Comparison of ENCODE assay signal across 22 mouse cellular contexts in genomic region chrX:11158416-11158815, GRCm38 (mm10).
DNase-seq lines count a peak whose midpoint lies in the region; ATAC-seq lines count a peak whose summit lies in the region.
"Had no signal": no experiment of that assay in that cellular context is flagged by ENCODE, and none has a peak within 500 bp of the region (broad histone marks: within the 10 kb centered on the region; RNA-seq: fewer than 3 reads in every experiment).

No protein-coding gene starts in this region.

- no peaks in the 10 kb centered on the region for H3K36me3 ChIP-seq in forebrain, embryonic 16.5 days (ENCODE audit: control insufficient read depth, insufficient read depth)
- no peaks in the 10 kb centered on the region for H3K36me3 ChIP-seq in forebrain, embryonic 11.5 days (ENCODE audit: control insufficient read depth, insufficient read depth, low read length)
- H3K36me3 ChIP-seq: embryonic facial prominence, embryonic 10.5 days; heart, embryonic 12.5 days; limb, embryonic 15.5 days had no signal

- H3K9ac ChIP-seq in forebrain, embryonic 16.5 days (replicated peaks; ENCODE audit: low read depth, low read length): no peak overlapping the region
- H3K9ac ChIP-seq in forebrain, embryonic 11.5 days (ENCODE audit: low read length): no peak overlapping the region
- H3K9ac ChIP-seq: heart, embryonic 12.5 days; limb, embryonic 15.5 days had no signal

- H3K4me1 ChIP-seq in forebrain, embryonic 16.5 days (replicated peaks; ENCODE audit: control insufficient read depth, insufficient read depth, low read length): no peaks in the 10 kb centered on the region
- H3K4me1 ChIP-seq in forebrain, embryonic 11.5 days (replicated peaks; ENCODE audit: control insufficient read depth, insufficient read depth, low read length): no peaks in the 10 kb centered on the region
- H3K4me1 ChIP-seq: embryonic facial prominence, embryonic 10.5 days; heart, embryonic 12.5 days; limb, embryonic 15.5 days had no signal

- no peak overlapping the region for H3K4me3 ChIP-seq in forebrain, embryonic 16.5 days (replicated peaks; ENCODE audit: low read length)
- H3K4me3 ChIP-seq in forebrain, embryonic 11.5 days (ENCODE audit: low read depth, low read length): no peak overlapping the region
- H3K4me3 ChIP-seq: embryonic facial prominence, embryonic 10.5 days; heart, embryonic 12.5 days; limb, embryonic 15.5 days; myocyte had no signal

- no peak for DNase-seq in forebrain, embryonic 11.5 days (ENCODE audit: low spot score)
- peak; percentile 23 for DNase-seq in left cerebral cortex, adult 11 months (ENCODE audit: low spot score)
- no peak for DNase-seq in left cerebral cortex, postnatal 36 days (ENCODE audit: low spot score in 2 of 2)
- peak; percentile 26 to 41 for DNase-seq in right cerebral cortex, postnatal 10 days (ENCODE audit: low spot score in 2 of 2)
- DNase-seq in right cerebral cortex, postnatal 14 days: no peak
- DNase-seq in telencephalon, adult 2 months (ENCODE audit: low read depth, low spot score): peak; percentile 1
- DNase-seq: adrenal gland, postnatal 14 days; B cell, adult 2 months; cerebellum, postnatal 25 days; kidney, adult 8-10 months; kidney, postnatal 25 days; lung, postnatal 14 days; thymus, postnatal 25 days had no signal

- intact Hi-C loops in left cerebral cortex, postnatal 36 days (cut with DNase I): no loop called here

- no peaks in the 10 kb centered on the region for H3K27me3 ChIP-seq in forebrain, embryonic 16.5 days (replicated peaks; ENCODE audit: control insufficient read depth, insufficient read depth, low read length)
- no peaks in the 10 kb centered on the region; the same call in 1 of the 2 replicates for H3K27me3 ChIP-seq in forebrain, embryonic 11.5 days (ENCODE audit: control insufficient read depth, insufficient read depth, low read length)
- H3K27me3 ChIP-seq: heart, embryonic 12.5 days had no signal

- H3K9me3 ChIP-seq in forebrain, embryonic 16.5 days (ENCODE audit: control insufficient read depth, low read length): no peaks in the 10 kb centered on the region
- no peaks in the 10 kb centered on the region for H3K9me3 ChIP-seq in forebrain, embryonic 11.5 days (ENCODE audit: control insufficient read depth, low read length)
- H3K9me3 ChIP-seq: embryonic facial prominence, embryonic 10.5 days; heart, embryonic 12.5 days; limb, embryonic 15.5 days had no signal

- no peak overlapping the region for H3K4me2 ChIP-seq in forebrain, embryonic 16.5 days (ENCODE audit: low read length)
- no peak overlapping the region for H3K4me2 ChIP-seq in forebrain, embryonic 11.5 days (ENCODE audit: low read depth, low read length, severe bottlenecking)
- H3K4me2 ChIP-seq: heart, embryonic 12.5 days; limb, embryonic 15.5 days had no signal

- H3K27ac ChIP-seq in forebrain, embryonic 16.5 days (ENCODE audit: low read length): no peak overlapping the region
- H3K27ac ChIP-seq in forebrain, embryonic 11.5 days (ENCODE audit: low read depth, low read length): no peak overlapping the region
- H3K27ac ChIP-seq: embryonic facial prominence, embryonic 10.5 days; limb, embryonic 15.5 days; stomach, postnatal 0 days had no signal

- WGBS in forebrain, embryonic 16.5 days: 35% methylated on average over 2 of the region's 2 CpGs
- WGBS in forebrain, embryonic 11.5 days: 73% methylated on average over 2 of the region's 2 CpGs

- ATAC-seq in forebrain, embryonic 16.5 days: 0 out of 2 replicates have a peak, but pooled peaks have one; percentile 50
- ATAC-seq in forebrain, embryonic 11.5 days (replicated peaks; ENCODE audit: low FRiP score): no peak
- no peak for ATAC-seq in CD4-positive, CD25-positive, alpha-beta regulatory T cell, adult 4 months
- ATAC-seq: activated CD4-positive, CD25-positive, alpha-beta regulatory T cell, adult 4 months; Patski had no signal

Comparison
In these comparisons a context has a peak if more than half of its experiments do, and no peak if none do; other contexts are left out.
1. DNase-seq: peak in left cerebral cortex, adult 11 months (single experiment), right cerebral cortex, postnatal 10 days (2 of 2) and telencephalon, adult 2 months (single experiment); none in forebrain, embryonic 11.5 days (single experiment), left cerebral cortex, postnatal 36 days (0 of 2) and right cerebral cortex, postnatal 14 days (single experiment).